Mouse (Mus musculus) forebrain, embryonic 11.5 days (tissue): ENCODE results near the gene Shisa3. TPM values are rescaled to one million over a fixed set of nuclear protein-coding genes. Genes with fewer than 3 reads are reported as not detected.
A peak's percentile ranks its signal among the peaks of the same experiment; 100 is the strongest.

Experiments used
- ATAC-seq: fragments of 200-750 bp; cut with Nextera tagmentation; replicated peaks from 2 replicates; pipeline ENCODE4 v1.8.0; 2017; ENCODE audit warnings: moderate TSS enrichment; ENCODE audit not compliant: low FRiP score
- DNase-seq: peaks from one replicate; pipeline ENCODE4 v3.0.0-alpha.2; 2017; ENCODE audit warnings: low spot score
- H3K27ac ChIP-seq: fragments of 300-500 bp; sonication (generic); 2 replicates; pipeline ENCODE4 v1.5.1; 2014; ENCODE audit warnings: low read depth, low read length
- H3K27me3 ChIP-seq: fragments of 300-500 bp; sonication (generic); 2 replicates; pipeline ENCODE4 v1.6.1; 2014; ENCODE audit warnings: mild to moderate bottlenecking, low read length, mixed read lengths; ENCODE audit not compliant: control insufficient read depth, insufficient read depth
- H3K36me3 ChIP-seq: fragments of 300-500 bp; sonication (generic); 2 replicates; pipeline ENCODE4 v1.6.1; 2014; ENCODE audit warnings: mild to moderate bottlenecking, low read length, moderate library complexity, mixed read lengths; ENCODE audit not compliant: control insufficient read depth, insufficient read depth
- H3K4me1 ChIP-seq: fragments of 300-500 bp; sonication (generic); replicated peaks from 2 replicates; pipeline ENCODE4 v1.6.1; 2014; ENCODE audit warnings: low read length, mixed read lengths; ENCODE audit not compliant: control insufficient read depth, insufficient read depth
- H3K4me2 ChIP-seq: fragments of 300-500 bp; sonication (generic); 2 replicates; pipeline ENCODE4 v1.6.1; 2014; ENCODE audit warnings: low read depth, mild to moderate bottlenecking, low read length, moderate library complexity, mixed read lengths; ENCODE audit not compliant: severe bottlenecking
- H3K4me3 ChIP-seq: fragments of 300-500 bp; sonication (generic); 2 replicates; pipeline ENCODE4 v1.5.1; 2014; ENCODE audit warnings: low read depth, low read length
- H3K9ac ChIP-seq: fragments of 300-500 bp; sonication (generic); 2 replicates; pipeline ENCODE4 v1.6.1; 2014; ENCODE audit warnings: low read length
- H3K9me3 ChIP-seq: fragments of 300-500 bp; sonication (generic); 2 replicates; pipeline ENCODE4 v1.6.1; 2016; ENCODE audit warnings: low read length, mixed read lengths; ENCODE audit not compliant: control insufficient read depth
- WGBS: fragments of 180-500 bp; shearing (Covaris S2); extraction: QIAGEN DNeasy Blood & Tissue Kit; methylation state at CpG from one replicate; pipeline ENCODE4 v1.1.7; 2014; 5-methylcytosine and 5-hydroxymethylcytosine counted together
- polyA plus RNA-seq: library from polyadenylated mRNA; unstranded; fragments of >200 nt; fragmentation: Nextera tagmentation; extraction: Ambion mirVana; gene quantifications from 2 replicates; pipeline ENCODE4 v1.2.1, GENCODE M21; 2014

The Shisa3 gene
- 0.76 and 0.95 TPM in 2 replicates for polyA plus RNA-seq

- H3K4me1 ChIP-seq = peaks cover 13% of the 10 kb centered on the region
- peak within 1 kb of the TSS; percentile 49 for H3K4me3 ChIP-seq
- WGBS = under 1% methylated on average over 85 of the region's 86 CpGs
- H3K9me3 ChIP-seq = no peaks in the 10 kb centered on the region
- H3K9ac ChIP-seq = peak within 1 kb of the TSS; percentile 44
- no peak within 1 kb of the TSS for H3K27ac ChIP-seq
- DNase-seq (peak; percentile 80), ATAC-seq (peak; percentile 77)
- H3K27me3 ChIP-seq = peaks cover 54% of the 10 kb centered on the region
- no peaks in the 10 kb centered on the region for H3K36me3 ChIP-seq
- H3K4me2 ChIP-seq = peak within 1 kb of the TSS; percentile 90
These were observed at the start of gene Shisa3 for GRCm38 (mm10) chr5:67607804-67608673. Gene Shisa3, plus strand, starts transcription at chr5:67607882.

- WGBS = 63% methylated on average over 4 of the region's 4 CpGs
- DNase-seq = no peak
These were observed 49.0 kb upstream of the Shisa3 start for GRCm38 (mm10) chr5:67558644-67559043.

GRCm38 (mm10) chr5:67559063-67559462 is 48.6 kb upstream of the Shisa3 start:
- Histone ChIP-seq H3K9ac (no peak overlapping the region), H3K4me1 (no peaks in the 10 kb centered on the region), H3K36me3 (no peaks in the 10 kb centered on the region), H3K9me3 (no peaks in the 10 kb centered on the region), H3K4me2 (no peak overlapping the region), H3K4me3 (no peak overlapping the region), H3K27ac (no peak overlapping the region), H3K27me3 (no peaks in the 10 kb centered on the region)
- DNase-seq = no peak
- 79% methylated on average over 3 of the region's 3 CpGs for WGBS
- no peak for ATAC-seq

More at GRCm38 (mm10) chr5:67558644-67559043, 49.0 kb upstream of the Shisa3 start:
- Histone ChIP-seq H3K4me2 (no peak overlapping the region), H3K4me1 (no peaks in the 10 kb centered on the region), H3K27me3 (no peaks in the 10 kb centered on the region), H3K4me3 (no peak overlapping the region), H3K27ac (no peak overlapping the region), H3K9ac (no peak overlapping the region), H3K9me3 (no peaks in the 10 kb centered on the region), H3K36me3 (no peaks in the 10 kb centered on the region)
- ATAC-seq = no peak

- Histone ChIP-seq H3K4me1 (no peaks in the 10 kb centered on the region), H3K4me3 (no peak overlapping the region), H3K9me3 (no peaks in the 10 kb centered on the region), H3K4me2 (no peak overlapping the region), H3K9ac (no peak overlapping the region), H3K36me3 (no peaks in the 10 kb centered on the region), H3K27ac (no peak overlapping the region), H3K27me3 (no peaks in the 10 kb centered on the region)
- ATAC-seq (no peak), DNase-seq (no peak)
- WGBS = 75% methylated on average over 6 of the region's 6 CpGs
These were observed 35.0 kb upstream of the Shisa3 start for GRCm38 (mm10) chr5:67572552-67573155.

GRCm38 (mm10) chr5:67574039-67574438 is 33.6 kb upstream of the Shisa3 start:
- Histone ChIP-seq H3K4me1 (no peaks in the 10 kb centered on the region), H3K27me3 (no peaks in the 10 kb centered on the region), H3K4me3 (no peak overlapping the region), H3K9me3 (no peaks in the 10 kb centered on the region), H3K4me2 (no peak overlapping the region), H3K27ac (no peak overlapping the region), H3K36me3 (no peaks in the 10 kb centered on the region), H3K9ac (no peak overlapping the region)
- WGBS = 93% methylated on average over 9 of the region's 9 CpGs
- ATAC-seq (no peak), DNase-seq (no peak)

- DNase-seq (no peak), ATAC-seq (no peak)
- Histone ChIP-seq H3K4me3 (no peak overlapping the region), H3K4me1 (no peaks in the 10 kb centered on the region), H3K4me2 (no peak overlapping the region), H3K9ac (no peak overlapping the region), H3K36me3 (no peaks in the 10 kb centered on the region), H3K9me3 (no peaks in the 10 kb centered on the region), H3K27ac (no peak overlapping the region), H3K27me3 (no peaks in the 10 kb centered on the region)
- 97% methylated on average over 2 of the region's 2 CpGs for WGBS
These were observed 32.0 kb upstream of the Shisa3 start for GRCm38 (mm10) chr5:67575705-67576104.

GRCm38 (mm10) chr5:67579725-67580633 is 27.7 kb upstream of the Shisa3 start:
- Histone ChIP-seq H3K27me3 (no peaks in the 10 kb centered on the region), H3K9me3 (no peaks in the 10 kb centered on the region), H3K9ac (no peak overlapping the region), H3K4me1 (no peaks in the 10 kb centered on the region), H3K4me3 (no peak overlapping the region), H3K36me3 (no peaks in the 10 kb centered on the region), H3K27ac (no peak overlapping the region), H3K4me2 (no peak overlapping the region)
- no peak for DNase-seq
- no peak for ATAC-seq
- 52% methylated on average over 6 of the region's 6 CpGs for WGBS

- Histone ChIP-seq H3K36me3 (no peaks in the 10 kb centered on the region), H3K4me2 (no peak overlapping the region), H3K4me1 (no peaks in the 10 kb centered on the region), H3K27ac (no peak overlapping the region), H3K9ac (no peak overlapping the region), H3K9me3 (no peaks in the 10 kb centered on the region), H3K4me3 (no peak overlapping the region), H3K27me3 (no peaks in the 10 kb centered on the region)
- WGBS = 84% methylated on average over 1 of the region's 1 CpGs
- DNase-seq (no peak), ATAC-seq (no peak)
These were observed 12.6 kb upstream of the Shisa3 start for GRCm38 (mm10) chr5:67595070-67595469.
